Comparison of ENCODE assay signal across 12 mouse cellular contexts in genomic region chr15:97545034-97545433, GRCm38 (mm10).
A peak's percentile ranks its signal among the peaks of the same experiment; 100 is the strongest.
DNase-seq lines count a peak whose midpoint lies in the region; ATAC-seq and TF ChIP-seq lines count a peak whose summit lies in the region.
"Had no signal": no experiment of that assay in that cellular context is flagged by ENCODE, and none has a peak within 500 bp of the region (broad histone marks: within the 10 kb centered on the region; RNA-seq: fewer than 3 reads in every experiment).

No protein-coding gene starts in this region.

- H3K4me3 ChIP-seq in heart, adult 2 months = no peak overlapping the region
- no peak overlapping the region for H3K4me3 ChIP-seq in heart, embryonic 12.5 days
- no peak overlapping the region for H3K4me3 ChIP-seq in lung, postnatal 0 days (ENCODE audit: low read depth, low read length)
- no peak overlapping the region for H3K4me3 ChIP-seq in MEL (ENCODE audit: control insufficient read depth in 1 of 2, insufficient read depth in 1 of 2, low read depth in 2 of 2, low read length in 2 of 2)
- no peak overlapping the region for H3K4me3 ChIP-seq in stomach, postnatal 0 days (ENCODE audit: low read depth, low read length)
- no peak overlapping the region for H3K4me3 ChIP-seq in forebrain, embryonic 10.5 days
- H3K4me3 ChIP-seq: hindbrain, embryonic 13.5 days; liver, embryonic 13.5 days had no signal

- no peak overlapping the region for H3K4me2 ChIP-seq in heart, embryonic 12.5 days
- no peak overlapping the region for H3K4me2 ChIP-seq in lung, postnatal 0 days (replicated peaks; ENCODE audit: low read depth, low read length)
- H3K4me2 ChIP-seq in stomach, postnatal 0 days (replicated peaks; ENCODE audit: low read depth) = no peak overlapping the region
- H3K4me2 ChIP-seq: hindbrain, embryonic 13.5 days; liver, embryonic 13.5 days had no signal

- no peak overlapping the region for H3K27ac ChIP-seq in heart, adult 2 months
- H3K27ac ChIP-seq in heart, embryonic 12.5 days (ENCODE audit: poor library complexity, severe bottlenecking) = no peak overlapping the region
- H3K27ac ChIP-seq in lung, postnatal 0 days (ENCODE audit: low read length) = no peak overlapping the region
- H3K27ac ChIP-seq in MEL (ENCODE audit: control insufficient read depth, low read depth, low read length) = no peak overlapping the region
- H3K27ac ChIP-seq in stomach, postnatal 0 days (replicated peaks) = no peak overlapping the region
- no peak overlapping the region for H3K27ac ChIP-seq in forebrain, embryonic 10.5 days
- H3K27ac ChIP-seq: hindbrain, embryonic 13.5 days; liver, embryonic 13.5 days had no signal

- H3K79me2 ChIP-seq in heart, adult 2 months (replicated peaks; ENCODE audit: control insufficient read depth, insufficient read depth, low read length) = no peaks in the 10 kb centered on the region
- H3K79me2 ChIP-seq in MEL (ENCODE audit: control insufficient read depth, insufficient read depth, low read length, poor library complexity) = no peaks in the 10 kb centered on the region

- ATAC-seq in heart, embryonic 12.5 days (ENCODE audit: insufficient number of reproducible peaks, low FRiP score) = no peak
- no peak for ATAC-seq in lung, postnatal 0 days
- no peak for ATAC-seq in stomach, postnatal 0 days (ENCODE audit: low FRiP score, low TSS enrichment)

- TF ChIP-seq RAD21 in MEL (IDR thresholded peaks at IDR 0.05; ENCODE audit: low read depth, low read length) = peak; percentile 3; the same call in 1 of the 2 replicates

- no peak for TF ChIP-seq POLR2A in heart, adult 2 months (IDR thresholded peaks at IDR 0.05; ENCODE audit: insufficient read depth, low read depth, low read length)
- no peak for TF ChIP-seq POLR2A in MEL (IDR thresholded peaks at IDR 0.05; ENCODE audit: control insufficient read depth in 1 of 2, insufficient read depth in 1 of 2, low read depth in 1 of 2, low read length in 2 of 2, poor library complexity in 1 of 2)

- no peaks in the 10 kb centered on the region for H3K4me1 ChIP-seq in heart, adult 2 months (ENCODE audit: control insufficient read depth, insufficient read depth, low read length)
- H3K4me1 ChIP-seq in heart, embryonic 12.5 days (replicated peaks) = no peaks in the 10 kb centered on the region
- no peaks in the 10 kb centered on the region for H3K4me1 ChIP-seq in lung, postnatal 0 days (ENCODE audit: insufficient read depth, low read depth, low read length)
- no peaks in the 10 kb centered on the region for H3K4me1 ChIP-seq in MEL (ENCODE audit: control insufficient read depth in 1 of 2, insufficient read depth in 2 of 2, low read length in 2 of 2)
- no peaks in the 10 kb centered on the region for H3K4me1 ChIP-seq in stomach, postnatal 0 days (replicated peaks; ENCODE audit: control insufficient read depth, insufficient read depth)
- H3K4me1 ChIP-seq in forebrain, embryonic 10.5 days = no peaks in the 10 kb centered on the region
- H3K4me1 ChIP-seq: hindbrain, embryonic 13.5 days; liver, embryonic 13.5 days had no signal

- no peaks in the 10 kb centered on the region for H3K27me3 ChIP-seq in heart, adult 2 months (ENCODE audit: control insufficient read depth, insufficient read depth, low read length)
- H3K27me3 ChIP-seq in heart, embryonic 12.5 days (replicated peaks) = no peaks in the 10 kb centered on the region
- H3K27me3 ChIP-seq in lung, postnatal 0 days (replicated peaks; ENCODE audit: insufficient read depth, low read length) = no peaks in the 10 kb centered on the region
- peaks cover 3 to 4% of the 10 kb centered on the region in 2 experiments for H3K27me3 ChIP-seq in MEL (ENCODE audit: control insufficient read depth in 1 of 2, insufficient read depth in 2 of 2, low read length in 2 of 2)
- no peaks in the 10 kb centered on the region for H3K27me3 ChIP-seq in stomach, postnatal 0 days (ENCODE audit: control insufficient read depth, insufficient read depth, low read length)
- H3K27me3 ChIP-seq in forebrain, embryonic 10.5 days (ENCODE audit: poor library complexity, severe bottlenecking) = no peaks in the 10 kb centered on the region
- H3K27me3 ChIP-seq: hindbrain, embryonic 13.5 days; liver, embryonic 13.5 days had no signal

- no peaks in the 10 kb centered on the region for H3K36me3 ChIP-seq in heart, adult 2 months (ENCODE audit: control insufficient read depth, insufficient read depth, low read length)
- no peaks in the 10 kb centered on the region for H3K36me3 ChIP-seq in heart, embryonic 12.5 days
- no peaks in the 10 kb centered on the region for H3K36me3 ChIP-seq in lung, postnatal 0 days (ENCODE audit: insufficient read depth, low read length)
- H3K36me3 ChIP-seq in MEL (ENCODE audit: control insufficient read depth in 1 of 2, insufficient read depth in 2 of 2, low read length in 2 of 2) = no peaks in the 10 kb centered on the region
- H3K36me3 ChIP-seq in stomach, postnatal 0 days (ENCODE audit: control insufficient read depth, insufficient read depth, low read length) = no peaks in the 10 kb centered on the region
- H3K36me3 ChIP-seq in forebrain, embryonic 10.5 days (replicated peaks) = no peaks in the 10 kb centered on the region
- H3K36me3 ChIP-seq: hindbrain, embryonic 13.5 days; liver, embryonic 13.5 days had no signal

- WGBS in heart, adult 2 months = 86% methylated on average over 11 of the region's 11 CpGs
- 85% methylated on average over 11 of the region's 11 CpGs for WGBS in heart, embryonic 12.5 days
- 88% methylated on average over 11 of the region's 11 CpGs for WGBS in lung, postnatal 0 days
- 89% methylated on average over 11 of the region's 11 CpGs for WGBS in stomach, postnatal 0 days
- WGBS in forebrain, embryonic 10.5 days = 86% methylated on average over 11 of the region's 11 CpGs

- intact Hi-C loops in heart, adult 2 months (cut with DNase I) = no loop called here

- TF ChIP-seq CTCF in heart, adult 2 months (IDR thresholded peaks at IDR 0.05) = peak; percentile 43
- TF ChIP-seq CTCF in lung, postnatal 0 days (IDR thresholded peaks at IDR 0.05) = peak; percentile 24; the same call in 1 of the 2 replicates
- peak; percentile 21 to 38 (median 29); a peak in 3 of 6 replicates for TF ChIP-seq CTCF in MEL (IDR thresholded peaks at IDR 0.05 in 2 of 3, conservative IDR thresholded peaks at IDR 0.05 in 1 of 3; ENCODE audit: control insufficient read depth in 1 of 3, insufficient read depth in 1 of 3, low read depth in 2 of 3, low read length in 3 of 3, poor library complexity in 1 of 3, severe bottlenecking in 1 of 3)
- peak; percentile 20; the same call in 1 of the 2 replicates for TF ChIP-seq CTCF in stomach, postnatal 0 days (IDR thresholded peaks at IDR 0.05; ENCODE audit: low read depth)

- no peak for TF ChIP-seq EP300 in heart, adult 2 months (IDR thresholded peaks at IDR 0.05; ENCODE audit: insufficient read depth, low read depth, low read length)
- no peak for TF ChIP-seq EP300 in lung, postnatal 0 days (IDR thresholded peaks at IDR 0.05)
- TF ChIP-seq EP300 in MEL (IDR thresholded peaks at IDR 0.05; ENCODE audit: low read depth in 1 of 2, low read length in 2 of 2) = no peak
- TF ChIP-seq EP300 in stomach, postnatal 0 days (optimal IDR thresholded peaks at IDR 0.05) = no peak

- no peak for DNase-seq in heart, adult 2 months
- DNase-seq in lung, postnatal 0 days (ENCODE audit: low spot score) = no peak
- no peak for DNase-seq in lung, postnatal 25 days (ENCODE audit: low spot score)
- DNase-seq in MEL (ENCODE audit: low read depth, low spot score) = no peak
- DNase-seq in stomach, postnatal 0 days (ENCODE audit: low spot score) = no peak
- DNase-seq in cerebellum, postnatal 14 days = no peak
- no peak for DNase-seq in forebrain, embryonic 10.5 days (ENCODE audit: extremely low spot score, low spot score)
- DNase-seq: cerebellum, adult 2 months; kidney, adult 8-10 months; liver, embryonic 13.5 days had no signal

- peaks cover 27% of the 10 kb centered on the region for H3K9me3 ChIP-seq in heart, embryonic 12.5 days (replicated peaks)
- H3K9me3 ChIP-seq in lung, postnatal 0 days (ENCODE audit: low read length) = no peaks in the 10 kb centered on the region
- no peaks in the 10 kb centered on the region for H3K9me3 ChIP-seq in MEL (replicated peaks; ENCODE audit: insufficient read depth, low read length)
- H3K9me3 ChIP-seq in stomach, postnatal 0 days (ENCODE audit: control insufficient read depth, low read length) = no peaks in the 10 kb centered on the region
- H3K9me3 ChIP-seq in forebrain, embryonic 10.5 days = peaks cover 21% of the 10 kb centered on the region

- H3K9ac ChIP-seq in heart, adult 2 months (ENCODE audit: low read depth, low read length) = no peak overlapping the region
- H3K9ac ChIP-seq in heart, embryonic 12.5 days = no peak overlapping the region
- no peak overlapping the region for H3K9ac ChIP-seq in lung, postnatal 0 days (replicated peaks; ENCODE audit: low read depth)
- H3K9ac ChIP-seq in MEL (ENCODE audit: control insufficient read depth, low read depth, low read length, poor library complexity, severe bottlenecking) = no peak overlapping the region
- H3K9ac ChIP-seq in stomach, postnatal 0 days (ENCODE audit: low read length) = no peak overlapping the region
- H3K9ac ChIP-seq: hindbrain, embryonic 13.5 days; liver, embryonic 13.5 days had no signal

TF ChIP-seq in MEL, 35 proteins besides CTCF, POLR2A, EP300 and RAD21:
- TF ChIP-seq MAX (IDR thresholded peaks at IDR 0.05; ENCODE audit: low read length) = no peak
